Mouse (Mus musculus) embryonic stem cell, embryonic (primary cell): Measurements from ENCODE around the gene Ago3.

ENCODE experiments used
- CTCF ChIA-PET, 4 experiments: fragments of 300-600 bp in 2 of 4; fragments of 350-600 bp in 2 of 4; sonication (Branson Sonifier 250); formaldehyde crosslinking; loops; one replicate each; lab custom pipeline; 2022; ENCODE audit warnings: inconsistent platforms in 2 of 4; lab: Charles Lee
- POLR2A ChIA-PET, 4 experiments: fragments of 300-600 bp in 2 of 4; fragments of 350-600 bp in 2 of 4; sonication (Branson Sonifier 250); formaldehyde crosslinking; loops; one replicate each; lab custom pipeline; 2022; ENCODE audit warnings: antibody characterized with exemption in 4 of 4, inconsistent platforms in 1 of 4; lab: Charles Lee

Ago3 gene

DNA sequence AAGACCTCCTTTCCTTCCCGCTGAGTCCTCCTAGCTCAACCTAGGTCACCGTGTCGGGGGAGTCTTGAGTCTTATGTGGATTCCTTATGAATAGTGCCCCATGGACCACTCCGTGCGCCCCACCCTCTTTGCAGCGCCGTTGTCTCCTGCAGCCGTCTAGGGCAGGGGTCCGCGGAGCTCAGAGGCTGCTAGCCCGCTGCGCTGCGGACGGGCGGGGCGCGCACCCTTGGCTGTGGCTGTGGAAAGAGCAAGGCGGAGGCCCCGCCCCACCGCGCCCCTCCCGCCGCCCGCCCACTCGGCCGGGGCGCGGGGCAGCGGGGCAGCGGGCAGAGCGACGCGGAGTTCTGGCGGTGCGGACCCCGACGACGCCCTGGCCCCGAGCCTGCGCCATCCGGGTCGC is 142.9 kb downstream of the Ago3 start, which contains the start of gene Col8a2:
Gene Col8a2 (plus strand): TSS at position 302 of the 400 bp plus-strand sequence.
- ChIA-PET POLR2A (interaction anchor here in 3 of 4 experiments (0.8 to 2.7 kb wide), 15 partner anchors 8 to 446 kb away, joined by 3 to 14 read pairs (median 3); partner anchors contain the start of gene Map7d1 (in 1 of the 3)), CTCF (interaction anchor here (0.7 to 2.0 kb wide), 10 partner anchors 8 to 36 kb away, joined by 3 to 19 read pairs (median 5); partner anchors contain the start of genes Adprhl2 (in 1 of the 4) and Trappc3 (in 1 of the 4))

DNA sequence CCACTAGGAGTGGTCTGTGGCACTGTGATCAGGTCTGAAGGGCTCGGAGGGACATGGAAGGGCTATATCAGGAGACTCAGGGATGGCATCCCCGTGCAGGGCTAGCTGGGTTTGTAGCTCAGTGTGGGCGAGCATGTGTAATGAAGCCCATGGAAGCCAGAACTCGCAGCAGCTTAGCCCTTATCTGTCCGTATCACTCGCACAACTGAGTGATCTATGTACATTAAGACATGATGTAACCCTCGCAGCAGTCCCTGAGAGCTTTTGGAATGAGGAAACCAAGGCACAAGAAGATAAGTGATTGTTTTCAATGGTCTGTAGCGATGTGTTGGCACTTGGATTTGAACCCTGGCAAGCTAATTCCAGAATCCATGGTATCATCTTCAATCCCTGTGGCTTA is 145.8 kb downstream of the Ago3 start:
- CTCF ChIA-PET = interaction anchor here in 3 of 4 experiments (0.8 to 1.4 kb wide), 4 partner anchors 11 to 38 kb away, joined by 3 to 4 read pairs (median 3); partner anchors contain the start of genes Trappc3 (in 2 of the 3) and Adprhl2 (in 1 of the 3)
- POLR2A ChIA-PET = interaction anchor here in 2 of 4 experiments (0.8 to 1.8 kb wide), 4 partner anchors 19 to 257 kb away, joined by 3 to 4 read pairs (median 3); partner anchors contain the start of gene Trappc3 (in 1 of the 2)

DNA sequence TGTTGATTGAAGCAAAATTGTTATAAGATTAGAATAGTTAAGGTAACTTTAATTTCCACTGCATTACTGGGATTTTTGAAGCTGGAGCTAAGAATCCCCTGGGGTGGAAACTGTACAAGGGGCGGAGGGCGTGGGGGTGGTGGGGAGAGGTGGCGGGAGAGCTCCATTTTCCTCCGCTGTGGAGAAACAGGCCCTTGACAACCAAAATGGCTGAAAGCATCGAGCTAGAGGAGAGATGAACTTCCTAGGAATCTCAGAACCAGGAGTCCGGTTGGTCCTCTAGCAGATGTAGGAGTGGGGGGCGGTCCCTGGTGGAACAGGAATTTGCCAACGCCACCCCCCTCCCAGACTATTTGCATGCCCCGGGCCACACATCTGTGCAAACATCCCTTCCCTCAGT is 147.7 kb downstream of the Ago3 start:
- POLR2A ChIA-PET = interaction anchor here in 3 of 4 experiments (0.6 to 0.8 kb wide), 5 partner anchors 9 to 211 kb away, joined by 3 to 4 read pairs (median 3); no protein-coding TSS in a partner anchor
- CTCF ChIA-PET = interaction anchor here in 2 of 4 experiments (0.6 to 0.8 kb wide), 2 partner anchors 34 to 562 kb away, joined by 4 to 7 read pairs; no protein-coding TSS in a partner anchor
